Mouse (Mus musculus): ENCODE data around the gene Tsc22d1. TPM values are rescaled to one million over a fixed set of nuclear protein-coding genes. Genes with fewer than 3 reads are reported as not detected.

The Tsc22d1 gene
- polyA plus RNA-seq (2012; ENCODE audit: insufficient read depth, insufficient read length, missing spikeins) = 52.7 and 91.0 TPM in 2 replicates

- H3K4me1 ChIP-seq (ENCODE audit: control insufficient read depth, insufficient read depth, insufficient read length, low read length) = peaks cover 6% of the 10 kb centered on the region; the same call in 1 of the 2 replicates
- H3K27ac ChIP-seq (replicated peaks; ENCODE audit: low read depth, low read length) = peak within 1 kb of the TSS; percentile 55
- peak within 1 kb of the TSS; percentile 60 for H3K4me3 ChIP-seq (ENCODE audit: insufficient read depth, low read depth, low read length)
Observed at GRCm38 (mm10) chr14:76414862-76415780, at the start of gene Tsc22d1. TSS of gene Tsc22d1 (plus strand) at chr14:76414961.

- H3K4me1 ChIP-seq (ENCODE audit: control insufficient read depth, insufficient read depth, insufficient read length, low read length) = no peaks in the 10 kb centered on the region
- no peak overlapping the region for H3K4me3 ChIP-seq (ENCODE audit: insufficient read depth, low read depth, low read length)
- H3K27ac ChIP-seq (replicated peaks; ENCODE audit: low read depth, low read length) = no peak overlapping the region
Observed at GRCm38 (mm10) chr14:76373638-76374037, 41.1 kb upstream of the Tsc22d1 start.

GRCm38 (mm10) chr14:76374601-76375000, 40.2 kb upstream of the Tsc22d1 start:
- H3K4me3 ChIP-seq (ENCODE audit: insufficient read depth, low read depth, low read length) = no peak overlapping the region
- H3K27ac ChIP-seq (replicated peaks; ENCODE audit: low read depth, low read length) = no peak overlapping the region
- H3K4me1 ChIP-seq (ENCODE audit: control insufficient read depth, insufficient read depth, insufficient read length, low read length) = no peaks in the 10 kb centered on the region

GRCm38 (mm10) chr14:76376561-76376960, 38.2 kb upstream of the Tsc22d1 start:
- Histone ChIP-seq H3K27ac (replicated peaks; ENCODE audit: low read depth, low read length) (no peak overlapping the region), H3K4me3 (ENCODE audit: insufficient read depth, low read depth, low read length) (no peak overlapping the region), H3K4me1 (ENCODE audit: control insufficient read depth, insufficient read depth, insufficient read length, low read length) (no peaks in the 10 kb centered on the region)

GRCm38 (mm10) chr14:76379411-76379810, 35.4 kb upstream of the Tsc22d1 start:
- H3K4me3 ChIP-seq (ENCODE audit: insufficient read depth, low read depth, low read length) = no peak overlapping the region
- no peak overlapping the region for H3K27ac ChIP-seq (replicated peaks; ENCODE audit: low read depth, low read length)
- H3K4me1 ChIP-seq (ENCODE audit: control insufficient read depth, insufficient read depth, insufficient read length, low read length) = no peaks in the 10 kb centered on the region

DNA sequence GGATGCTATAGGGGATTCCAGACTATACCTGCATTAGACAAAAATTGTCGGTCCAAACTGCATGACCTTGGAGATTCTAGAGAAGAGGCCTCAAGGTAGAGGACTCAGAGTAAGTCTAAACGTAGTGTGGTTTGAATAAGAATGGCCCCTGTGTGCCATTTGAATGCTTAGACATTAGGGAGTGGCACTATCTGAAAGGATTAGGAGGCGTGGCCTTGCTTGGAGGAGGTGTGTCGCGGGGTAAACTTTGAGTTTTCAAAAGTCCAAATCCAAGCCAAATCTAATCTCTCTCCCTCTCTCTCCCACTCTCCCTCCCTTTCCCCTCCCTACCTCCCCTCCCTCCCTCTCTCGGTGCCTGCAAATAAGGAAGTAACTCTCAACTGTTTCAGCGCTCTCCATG, 26.7 kb upstream of the Tsc22d1 start:
- no peak overlapping the region for H3K4me3 ChIP-seq (ENCODE audit: insufficient read depth, low read depth, low read length)
- no peak overlapping the region for H3K27ac ChIP-seq (replicated peaks; ENCODE audit: low read depth, low read length)
- no peaks in the 10 kb centered on the region for H3K4me1 ChIP-seq (ENCODE audit: control insufficient read depth, insufficient read depth, insufficient read length, low read length)

DNA sequence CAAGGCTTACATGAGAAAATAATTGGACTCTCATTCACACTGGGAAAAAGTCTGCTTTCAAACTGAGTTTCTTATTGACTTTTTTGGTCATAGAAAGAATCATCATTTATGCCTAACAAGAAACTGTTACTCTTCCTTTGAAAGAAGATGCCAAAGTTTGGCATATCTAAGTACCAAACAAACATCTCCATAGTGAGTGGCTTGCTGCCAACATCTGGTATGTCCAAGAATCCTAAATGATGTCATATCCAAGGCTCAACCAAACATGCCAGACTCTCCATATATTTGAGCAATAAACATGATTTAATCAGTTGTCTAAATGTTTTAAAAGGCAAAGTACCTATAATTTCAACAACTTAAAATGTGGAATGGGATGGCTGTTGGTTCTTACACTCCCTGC, 16.5 kb upstream of the Tsc22d1 start:
- H3K4me3 ChIP-seq (ENCODE audit: insufficient read depth, low read depth, low read length) = no peak overlapping the region
- H3K27ac ChIP-seq (replicated peaks; ENCODE audit: low read depth, low read length) = no peak overlapping the region
- H3K4me1 ChIP-seq (ENCODE audit: control insufficient read depth, insufficient read depth, insufficient read length, low read length) = no peaks in the 10 kb centered on the region

DNA sequence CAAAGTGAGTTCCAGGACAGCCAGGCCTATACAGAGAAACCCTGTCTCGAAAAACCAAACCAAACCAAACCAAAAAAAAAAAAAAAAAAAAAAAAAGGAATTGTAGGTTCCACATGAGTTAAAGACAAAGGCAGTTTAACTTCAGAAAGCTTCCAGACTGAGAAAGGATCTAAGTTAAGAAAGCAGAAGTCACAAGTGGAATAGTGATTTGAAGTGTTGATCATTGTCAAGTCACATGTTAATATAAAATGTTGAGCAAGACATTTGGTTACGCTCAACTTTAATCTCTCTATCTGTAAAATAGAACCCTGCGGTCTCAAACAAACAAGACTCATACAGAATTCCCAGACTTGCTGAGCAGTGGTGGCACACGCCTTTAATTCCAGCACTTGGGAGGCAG, 12.2 kb upstream of the Tsc22d1 start:
- no peak overlapping the region for H3K4me3 ChIP-seq (ENCODE audit: insufficient read depth, low read depth, low read length)
- no peak overlapping the region; the same call in 1 of the 2 replicates for H3K27ac ChIP-seq (replicated peaks; ENCODE audit: low read depth, low read length)
- no peaks in the 10 kb centered on the region for H3K4me1 ChIP-seq (ENCODE audit: control insufficient read depth, insufficient read depth, insufficient read length, low read length)

GRCm38 (mm10) chr14:76409111-76409510, 5.7 kb upstream of the Tsc22d1 start:
- no peak overlapping the region for H3K27ac ChIP-seq (replicated peaks; ENCODE audit: low read depth, low read length)
- H3K4me1 ChIP-seq (ENCODE audit: control insufficient read depth, insufficient read depth, insufficient read length, low read length) = no peaks in the 10 kb centered on the region; the same call in 1 of the 2 replicates
- H3K4me3 ChIP-seq (ENCODE audit: insufficient read depth, low read depth, low read length) = no peak overlapping the region

GRCm38 (mm10) chr14:76413773-76414121, 1.0 kb upstream of the Tsc22d1 start:
- Histone ChIP-seq H3K4me1 (ENCODE audit: control insufficient read depth, insufficient read depth, insufficient read length, low read length) (peaks cover 6% of the 10 kb centered on the region; the same call in 1 of the 2 replicates), H3K27ac (replicated peaks; ENCODE audit: low read depth, low read length) (peak overlapping the region; percentile 2; the same call in 1 of the 2 replicates), H3K4me3 (ENCODE audit: insufficient read depth, low read depth, low read length) (peak overlapping the region; percentile 60)

GRCm38 (mm10) chr14:76414122-76414861, 469 bp upstream of the Tsc22d1 start:
- Histone ChIP-seq H3K4me1 (ENCODE audit: control insufficient read depth, insufficient read depth, insufficient read length, low read length) (peaks cover 6% of the 10 kb centered on the region; the same call in 1 of the 2 replicates), H3K4me3 (ENCODE audit: insufficient read depth, low read depth, low read length) (peak overlapping the region; percentile 60), H3K27ac (replicated peaks; ENCODE audit: low read depth, low read length) (peak overlapping the region; percentile 2; the same call in 1 of the 2 replicates)

DNA sequence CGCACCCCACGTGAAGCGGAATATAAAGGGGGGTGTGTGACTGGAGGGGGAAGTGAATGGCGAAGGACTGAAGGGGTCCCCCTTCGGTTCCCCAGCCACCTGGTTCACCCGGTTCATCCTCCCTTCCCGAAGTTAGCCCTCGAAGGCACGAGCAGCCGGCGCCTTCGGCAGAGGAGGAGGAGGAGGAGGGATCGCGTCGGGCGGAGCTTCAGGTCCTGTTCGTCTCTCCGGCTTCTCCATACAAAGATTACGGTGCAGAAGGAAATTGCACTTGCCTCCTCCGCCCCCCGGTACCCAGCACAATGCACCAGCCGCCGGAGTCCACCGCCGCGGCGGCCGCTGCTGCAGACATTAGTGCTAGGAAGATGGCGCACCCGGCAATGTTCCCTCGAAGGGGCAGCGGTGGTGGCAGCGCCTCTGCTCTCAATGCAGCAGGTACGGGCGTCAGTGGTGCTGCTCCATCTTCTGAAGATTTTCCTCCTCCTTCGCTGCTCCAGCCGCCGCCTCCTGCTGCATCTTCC, 1.1 kb downstream of the Tsc22d1 start:
- peaks cover 9% of the 10 kb centered on the region for H3K4me1 ChIP-seq (ENCODE audit: control insufficient read depth, insufficient read depth, insufficient read length, low read length)
- H3K4me3 ChIP-seq (ENCODE audit: insufficient read depth, low read depth, low read length) = peak overlapping the region; percentile 60
- H3K27ac ChIP-seq (replicated peaks; ENCODE audit: low read depth, low read length) = 0 out of 2 replicates have a peak overlapping the region, but pooled peaks have one; percentile 3

GRCm38 (mm10) chr14:76416366-76417040, 1.7 kb downstream of the Tsc22d1 start:
- peak overlapping the region; percentile 60 for H3K4me3 ChIP-seq (ENCODE audit: insufficient read depth, low read depth, low read length)
- peaks cover 12% of the 10 kb centered on the region for H3K4me1 ChIP-seq (ENCODE audit: control insufficient read depth, insufficient read depth, insufficient read length, low read length)
- 0 out of 2 replicates have a peak overlapping the region, but pooled peaks have one; percentile 3 for H3K27ac ChIP-seq (replicated peaks; ENCODE audit: low read depth, low read length)

- Histone ChIP-seq H3K4me3 (ENCODE audit: insufficient read depth, low read depth, low read length) (no peak overlapping the region), H3K4me1 (ENCODE audit: control insufficient read depth, insufficient read depth, insufficient read length, low read length) (peaks cover 12% of the 10 kb centered on the region), H3K27ac (replicated peaks; ENCODE audit: low read depth, low read length) (no peak overlapping the region)
Observed at GRCm38 (mm10) chr14:76417346-76417745, 2.6 kb downstream of the Tsc22d1 start.
